Mouse (Mus musculus) forebrain, embryonic 10.5 days (tissue): ENCODE measurements around the gene Rbpms2. TPM values are rescaled to one million over a fixed set of nuclear protein-coding genes. Genes with fewer than 3 reads are reported as not detected.
A peak's percentile ranks its signal among the peaks of the same experiment; 100 is the strongest.

ENCODE experiments used
- DNase-seq: peaks from one replicate; pipeline ENCODE4 v3.0.0-alpha.2; 2017; ENCODE audit warnings: low spot score; ENCODE audit errors: extremely low spot score
- H3K27ac ChIP-seq: fragments of 300-500 bp; sonication (generic); 2 replicates; pipeline ENCODE4 v1.5.1; 2016; ENCODE audit warnings: mild to moderate bottlenecking
- H3K27me3 ChIP-seq: fragments of 300-500 bp; sonication (generic); 2 replicates; pipeline ENCODE4 v1.6.1; 2016; ENCODE audit warnings: mild to moderate bottlenecking; ENCODE audit not compliant: poor library complexity, severe bottlenecking
- H3K36me3 ChIP-seq: fragments of 300-500 bp; sonication (generic); replicated peaks from 2 replicates; pipeline ENCODE4 v1.6.1; 2016; ENCODE audit warnings: mild to moderate bottlenecking, moderate library complexity
- H3K4me1 ChIP-seq: fragments of 300-500 bp; sonication (generic); 2 replicates; pipeline ENCODE4 v1.6.1; 2016
- H3K4me3 ChIP-seq: fragments of 300-500 bp; sonication (generic); 2 replicates; pipeline ENCODE4 v1.5.1; 2016; ENCODE audit warnings: mild to moderate bottlenecking, moderate library complexity
- H3K9me3 ChIP-seq: fragments of 300-500 bp; sonication (generic); 2 replicates; pipeline ENCODE4 v1.6.1; 2016; ENCODE audit warnings: mild to moderate bottlenecking, moderate library complexity
- WGBS: fragments of 180-500 bp; shearing (Covaris S2); methylation state at CpG from one replicate; pipeline ENCODE4 v1.1.7; 2016; 5-methylcytosine and 5-hydroxymethylcytosine counted together
- polyA plus RNA-seq: library from polyadenylated mRNA; unstranded; fragments of >200 nt; fragmentation: Nextera tagmentation; extraction: Ambion mirVana; gene quantifications from 2 replicates; pipeline ENCODE4 v1.2.1, GENCODE M21; 2016

Rbpms2 gene
- polyA plus RNA-seq, 1 experiment from 2014 or later: 24.2 TPM

DNA sequence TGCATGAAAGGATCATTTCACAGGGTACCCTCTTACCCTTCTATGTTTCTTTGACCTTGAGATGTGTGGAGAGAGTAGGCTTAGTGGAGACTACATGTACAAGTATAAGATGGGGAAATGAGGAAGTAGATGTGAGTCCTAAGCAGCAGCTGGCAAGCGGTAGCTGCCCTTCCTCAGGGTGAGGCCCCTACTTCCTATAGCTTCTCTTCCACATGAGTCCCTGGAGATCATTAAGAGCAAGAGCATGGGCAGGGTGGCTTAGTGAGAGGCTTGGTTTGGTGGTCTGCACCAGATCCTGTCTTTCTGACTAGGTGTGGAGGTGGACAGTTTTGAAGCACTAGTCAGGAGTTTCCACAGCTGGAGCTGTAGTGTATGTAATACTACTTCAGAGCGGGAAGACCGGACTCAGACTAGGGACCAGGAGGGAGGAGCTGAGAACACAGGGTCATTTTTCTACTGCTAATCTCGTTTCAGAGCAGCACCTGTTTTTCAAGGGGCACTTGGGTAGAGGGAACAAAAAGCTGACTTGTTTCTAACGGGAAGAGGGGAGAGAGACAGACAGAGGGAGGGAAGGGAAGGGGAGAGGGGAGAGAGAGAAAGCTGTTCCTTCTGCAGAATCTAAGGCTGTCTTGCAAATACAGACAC, 63.6 kb downstream of the Rbpms2 start:
- WGBS: 37% methylated on average over 5 of the region's 5 CpGs
- Histone ChIP-seq H3K9me3 (no peaks in the 10 kb centered on the region), H3K4me1 (peaks cover 29% of the 10 kb centered on the region), H3K27me3 (no peaks in the 10 kb centered on the region), H3K36me3 (peaks cover 88% of the 10 kb centered on the region), H3K27ac (peak overlapping the region; percentile 63), H3K4me3 (no peak overlapping the region)
- no peak for DNase-seq

DNA sequence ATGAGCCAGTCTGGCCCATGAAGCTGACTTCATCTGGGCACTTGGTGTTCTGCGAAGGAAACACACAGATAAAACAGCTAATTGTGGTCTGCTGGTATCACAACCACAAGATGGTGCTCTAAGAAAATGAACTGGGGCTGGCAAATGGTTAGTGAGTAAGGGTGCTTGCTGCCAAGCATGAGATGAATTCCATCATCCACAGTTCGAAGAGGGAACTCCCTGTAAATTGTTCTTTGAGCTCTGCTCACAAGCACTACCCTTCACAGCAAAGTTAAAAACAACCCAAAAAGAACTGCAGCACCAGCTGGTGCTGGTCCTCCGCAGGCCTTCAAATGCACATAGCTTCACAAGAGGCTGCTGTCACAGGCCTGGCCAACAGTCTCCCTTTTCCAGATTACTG, 66.2 kb downstream of the Rbpms2 start:
- Histone ChIP-seq H3K4me3 (no peak overlapping the region), H3K9me3 (no peaks in the 10 kb centered on the region), H3K4me1 (peaks cover 29% of the 10 kb centered on the region), H3K27me3 (no peaks in the 10 kb centered on the region), H3K36me3 (peaks cover 97% of the 10 kb centered on the region), H3K27ac (no peak overlapping the region)
- no peak for DNase-seq
- 89% methylated on average over 3 of the region's 3 CpGs for WGBS

DNA sequence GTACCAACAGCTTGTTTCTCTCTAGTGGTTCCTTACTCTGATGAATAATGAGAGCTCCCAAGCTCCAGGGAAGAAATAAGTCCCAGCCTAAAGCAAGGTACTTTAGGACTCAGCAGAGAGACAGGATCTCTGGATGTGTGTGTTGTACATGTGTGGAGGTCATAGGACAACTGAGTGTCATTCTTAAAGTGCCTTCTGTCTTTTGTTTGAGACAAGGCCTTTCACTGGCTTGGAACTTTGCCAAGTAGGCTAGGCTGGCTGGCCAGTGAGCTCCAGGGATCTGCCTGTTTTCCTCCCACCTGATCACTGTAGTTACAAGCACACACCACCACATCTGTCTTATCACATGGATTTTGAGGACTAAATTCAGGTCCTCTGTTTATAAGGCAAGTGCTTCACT, 66.9 kb downstream of the Rbpms2 start:
- no peaks in the 10 kb centered on the region for H3K9me3 ChIP-seq
- H3K27me3 ChIP-seq: no peaks in the 10 kb centered on the region
- H3K4me1 ChIP-seq: peaks cover 29% of the 10 kb centered on the region
- peaks cover 97% of the 10 kb centered on the region for H3K36me3 ChIP-seq
- no peak for DNase-seq
- H3K27ac ChIP-seq: no peak overlapping the region
- no peak overlapping the region for H3K4me3 ChIP-seq

DNA sequence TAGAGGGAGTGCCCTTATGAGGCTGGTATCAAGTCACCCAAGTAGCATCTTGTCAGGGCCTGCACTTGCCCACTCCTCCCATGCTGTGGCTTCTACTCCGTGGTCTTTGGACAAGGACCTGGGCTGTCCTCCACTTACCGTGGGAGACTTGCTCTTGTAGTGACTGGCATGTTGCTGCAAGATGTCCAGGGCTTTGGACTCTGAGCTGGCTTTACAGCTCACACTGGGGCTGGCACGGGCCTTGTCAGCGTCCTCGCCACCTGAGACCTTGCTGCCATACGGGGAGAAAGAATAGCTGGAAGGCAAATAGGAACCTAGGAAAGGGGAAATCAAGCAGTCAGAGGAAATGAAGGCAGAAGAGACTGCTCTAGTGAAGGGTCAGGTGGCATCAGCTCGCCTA, 67.9 kb downstream of the Rbpms2 start:
- 86% methylated on average over 7 of the region's 7 CpGs for WGBS
- H3K36me3 ChIP-seq: peaks cover 100% of the 10 kb centered on the region
- H3K9me3 ChIP-seq: no peaks in the 10 kb centered on the region

DNA sequence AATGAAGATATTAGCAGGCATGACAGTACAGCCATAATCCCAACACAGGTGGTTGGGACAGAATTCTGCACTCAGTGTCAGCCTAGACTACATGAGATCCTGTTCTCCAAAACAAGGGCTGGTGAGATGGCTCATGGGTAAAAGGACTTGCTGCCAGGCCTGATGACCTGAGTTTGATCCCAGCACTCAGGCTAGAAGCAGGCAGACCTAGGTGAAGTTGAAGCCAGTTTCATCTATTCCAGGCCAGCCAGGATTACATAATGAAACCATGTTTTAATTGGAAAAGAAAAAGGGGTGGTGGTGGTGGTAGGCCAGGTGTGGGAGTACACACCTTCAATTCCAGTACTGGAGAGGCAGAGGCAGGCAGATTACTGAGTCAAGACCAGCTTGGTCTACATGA, 68.5 kb downstream of the Rbpms2 start:
- H3K4me3 ChIP-seq: no peak overlapping the region
- DNase-seq: no peak
- H3K9me3 ChIP-seq: no peaks in the 10 kb centered on the region
- H3K27ac ChIP-seq: no peak overlapping the region
- H3K4me1 ChIP-seq: peaks cover 15% of the 10 kb centered on the region
- no peaks in the 10 kb centered on the region for H3K27me3 ChIP-seq
- peaks cover 100% of the 10 kb centered on the region for H3K36me3 ChIP-seq

More for the DNA sequence above, 67.9 kb downstream of the Rbpms2 start:
- Histone ChIP-seq H3K27me3 (no peaks in the 10 kb centered on the region), H3K27ac (no peak overlapping the region), H3K4me1 (peaks cover 21% of the 10 kb centered on the region), H3K4me3 (no peak overlapping the region)
- no peak for DNase-seq

DNA sequence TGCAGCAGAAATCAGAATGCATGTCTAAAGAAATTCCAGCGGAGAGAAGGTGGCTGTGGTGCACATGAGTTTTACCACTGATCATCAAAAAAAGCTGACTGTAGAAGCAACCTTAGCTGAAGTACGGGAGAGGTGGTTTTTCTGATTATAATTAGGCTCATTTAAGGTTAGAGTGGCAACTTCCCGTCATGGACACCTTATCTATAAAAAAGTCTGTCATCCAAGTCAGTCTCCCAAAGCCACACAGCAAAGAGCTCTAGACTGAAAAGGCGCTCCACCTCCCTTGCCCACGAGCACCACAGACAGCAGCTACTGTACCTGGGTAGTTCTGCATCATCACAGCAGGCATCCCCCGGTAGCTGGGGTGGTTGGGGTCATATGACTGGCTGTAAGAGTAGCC, 71.1 kb downstream of the Rbpms2 start:
- DNase-seq: no peak
- Histone ChIP-seq H3K27ac (no peak overlapping the region), H3K9me3 (no peaks in the 10 kb centered on the region), H3K36me3 (peaks cover 96% of the 10 kb centered on the region), H3K4me1 (no peaks in the 10 kb centered on the region), H3K27me3 (no peaks in the 10 kb centered on the region), H3K4me3 (no peak overlapping the region)
- 91% methylated on average over 6 of the region's 6 CpGs for WGBS

DNA sequence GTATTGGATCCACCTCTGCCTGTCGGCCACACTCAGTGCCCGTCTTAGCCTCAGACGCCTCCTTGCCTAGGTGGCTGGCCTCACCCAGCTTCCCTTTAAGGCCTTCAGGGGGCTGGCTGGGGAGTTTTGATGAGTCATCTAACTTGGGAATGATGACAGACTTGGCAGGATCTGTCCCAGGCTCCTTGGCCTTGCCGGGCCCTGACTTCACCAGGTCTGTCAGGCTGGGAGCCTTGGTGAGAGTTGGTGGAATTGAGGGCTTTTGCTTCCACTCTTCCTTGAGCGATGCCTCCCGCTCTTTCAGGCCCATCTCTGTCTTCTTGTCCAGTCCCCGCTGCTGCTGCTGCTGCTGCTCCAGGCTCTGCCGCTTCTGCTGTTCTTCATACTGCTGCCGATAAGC, 72.8 kb downstream of the Rbpms2 start:
- no peak for DNase-seq
- H3K9me3 ChIP-seq: no peaks in the 10 kb centered on the region
- H3K36me3 ChIP-seq: peaks cover 90% of the 10 kb centered on the region
- no peak overlapping the region for H3K27ac ChIP-seq
- H3K4me1 ChIP-seq: no peaks in the 10 kb centered on the region
- no peaks in the 10 kb centered on the region for H3K27me3 ChIP-seq
- 92% methylated on average over 9 of the region's 9 CpGs for WGBS
- no peak overlapping the region for H3K4me3 ChIP-seq

DNA sequence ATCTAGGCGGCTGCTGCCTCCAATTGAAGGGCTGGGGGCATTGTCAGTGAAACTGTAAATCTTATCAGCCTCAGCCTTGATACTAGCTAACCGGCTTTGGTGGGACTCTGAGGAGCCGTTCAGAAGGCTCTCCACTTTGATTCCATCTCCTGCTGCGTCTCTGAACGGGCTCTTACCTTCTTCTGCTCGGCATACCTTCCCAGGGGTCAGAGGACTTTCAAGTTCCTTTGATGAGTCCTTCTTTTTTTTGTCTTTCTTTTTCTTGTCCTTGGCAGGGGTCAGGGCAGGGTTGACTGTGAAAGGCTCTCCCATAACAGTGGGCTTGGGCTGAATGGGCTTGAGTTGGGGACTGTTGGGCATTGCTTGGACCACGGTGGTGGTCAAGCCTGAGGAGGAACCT, 73.8 kb downstream of the Rbpms2 start:
- H3K36me3 ChIP-seq: peaks cover 81% of the 10 kb centered on the region
- H3K27me3 ChIP-seq: no peaks in the 10 kb centered on the region
- no peaks in the 10 kb centered on the region for H3K4me1 ChIP-seq
- no peak overlapping the region for H3K4me3 ChIP-seq
- WGBS: 88% methylated on average over 7 of the region's 7 CpGs
- H3K27ac ChIP-seq: no peak overlapping the region
- no peaks in the 10 kb centered on the region for H3K9me3 ChIP-seq
- no peak for DNase-seq

DNA sequence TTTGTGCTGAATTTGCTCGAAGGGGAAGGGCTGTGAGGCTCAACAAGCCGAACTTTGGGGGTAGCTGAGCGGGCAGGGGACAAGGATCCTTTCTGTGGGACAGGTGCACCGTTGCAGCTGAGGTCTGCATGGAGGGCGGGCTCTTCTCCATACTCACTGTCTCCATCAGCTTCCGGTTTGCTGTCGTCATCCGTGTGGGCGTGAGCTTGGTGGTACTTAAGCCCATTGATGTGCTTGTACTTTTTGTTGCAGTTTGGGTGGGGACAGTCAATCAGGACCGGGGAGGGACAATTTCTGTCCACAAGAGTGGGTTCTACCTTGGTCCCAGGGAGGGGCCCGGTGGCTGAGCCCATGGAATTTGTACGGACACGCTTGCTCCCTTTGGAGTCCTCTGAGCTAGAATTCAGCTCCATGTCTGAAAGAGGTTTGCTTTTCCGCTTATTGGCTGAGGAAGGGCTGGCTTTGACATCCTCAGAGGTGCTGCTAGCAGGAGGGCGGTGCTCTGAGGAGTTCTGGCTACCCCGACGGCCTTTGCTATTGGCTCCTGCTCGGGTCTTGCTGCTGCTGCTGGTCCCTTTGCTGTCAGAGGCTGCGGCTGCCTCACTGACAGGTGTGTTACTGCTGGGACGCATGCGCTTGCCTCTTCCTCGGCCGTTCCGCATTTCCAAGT, 74.6 kb downstream of the Rbpms2 start:
- peaks cover 76% of the 10 kb centered on the region for H3K36me3 ChIP-seq

More for the DNA sequence above, 74.6 kb downstream of the Rbpms2 start:
- no peaks in the 10 kb centered on the region for H3K9me3 ChIP-seq
- no peaks in the 10 kb centered on the region for H3K4me1 ChIP-seq
- H3K27me3 ChIP-seq: no peaks in the 10 kb centered on the region
- WGBS: 93% methylated on average over 24 of the region's 24 CpGs
- H3K27ac ChIP-seq: no peak overlapping the region
- no peak overlapping the region for H3K4me3 ChIP-seq
- no peak for DNase-seq

Other genes with a start within 250 kb of the Rbpms2 start
- gene Kbtbd13, start 238.0 kb upstream of the Rbpms2 start, polyA plus RNA-seq: 0.66 and 0.85 TPM in 2 replicates
- gene Rasl12, start 231.1 kb upstream of the Rbpms2 start, polyA plus RNA-seq: 6.3 and 7.2 TPM in 2 replicates
- gene Slc51b, start 206.7 kb upstream of the Rbpms2 start, polyA plus RNA-seq: not detected in 2 replicates
- 20.5 and 21.5 TPM in 2 replicates for gene Mtfmt, start 193.9 kb upstream of the Rbpms2 start, polyA plus RNA-seq
- gene Spg21, start 168.7 kb upstream of the Rbpms2 start, polyA plus RNA-seq: 93.8 TPM in 2 replicates
- not detected in 2 replicates for gene Ankdd1a, start 109.5 kb upstream of the Rbpms2 start, polyA plus RNA-seq
- 11.1 and 11.9 TPM in 2 replicates for gene Plekho2, start 49.6 kb upstream of the Rbpms2 start, polyA plus RNA-seq
- 30.9 and 31.9 TPM in 2 replicates for gene Pif1, start 42.5 kb upstream of the Rbpms2 start, polyA plus RNA-seq
- 204 and 217 TPM in 2 replicates for gene Oaz2, start 38.4 kb downstream of the Rbpms2 start, polyA plus RNA-seq
- 8.2 and 8.3 TPM in 2 replicates for gene Zfp609, start 197.9 kb downstream of the Rbpms2 start, polyA plus RNA-seq